Mouse (Mus musculus): Measurements from ENCODE around the gene Ccr2. TPM values are rescaled to one million over a fixed set of nuclear protein-coding genes. Genes with fewer than 3 reads are reported as not detected.
"Not testable (repeated sequence)": the region's sequence is repeated elsewhere in the genome, so short reads cannot be mapped to it uniquely, and the experiment has no call there.

Ccr2 gene
- 0.14 and 0.18 TPM in 2 replicates for polyA plus RNA-seq (2012; rRNA removed)

- Histone ChIP-seq H3K36me3 (ENCODE audit: control insufficient read depth, insufficient read depth, low read length) (no peaks in the 10 kb centered on the region), H3K4me1 (ENCODE audit: control insufficient read depth, insufficient read depth, insufficient read length, low read length) (no peaks in the 10 kb centered on the region), H3K4me3 (ENCODE audit: low read depth, low read length) (no peak within 1 kb of the TSS), H3K27me3 (ENCODE audit: control insufficient read depth, insufficient read depth, low read length) (peaks cover 2% of the 10 kb centered on the region; the same call in 1 of the 2 replicates), H3K27ac (ENCODE audit: insufficient read depth, low read depth, low read length) (no peak within 1 kb of the TSS)
- TF ChIP-seq POLR2A (IDR thresholded peaks at IDR 0.05; ENCODE audit: low read depth, low read length), result no peak
- TF ChIP-seq CTCF (IDR thresholded peaks at IDR 0.05; ENCODE audit: extremely low read depth, insufficient read length, insufficient replicate concordance, low read depth, low read length), result no peak
- WGBS, result 74% methylated on average over 4 of the region's 4 CpGs
Measured at GRCm38 (mm10) chr9:124101723-124102122, at the start of gene Ccr2. Gene Ccr2, plus strand, starts transcription at chr9:124101950.

GRCm38 (mm10) chr9:124053532-124053931 is 48.2 kb upstream of the Ccr2 start:
- Histone ChIP-seq H3K4me1 (ENCODE audit: control insufficient read depth, insufficient read depth, insufficient read length, low read length) (no peaks in the 10 kb centered on the region), H3K27ac (ENCODE audit: insufficient read depth, low read depth, low read length) (no peak overlapping the region), H3K36me3 (ENCODE audit: control insufficient read depth, insufficient read depth, low read length) (no peaks in the 10 kb centered on the region), H3K27me3 (ENCODE audit: control insufficient read depth, insufficient read depth, low read length) (no peaks in the 10 kb centered on the region), H3K4me3 (ENCODE audit: low read depth, low read length) (no peak overlapping the region)
- TF ChIP-seq CTCF (IDR thresholded peaks at IDR 0.05; ENCODE audit: extremely low read depth, insufficient read length, insufficient replicate concordance, low read depth, low read length) (no peak), POLR2A (IDR thresholded peaks at IDR 0.05; ENCODE audit: low read depth, low read length) (no peak)
- WGBS, result 49% methylated on average over 2 of the region's 2 CpGs

- no peaks in the 10 kb centered on the region for H3K4me1 ChIP-seq (ENCODE audit: control insufficient read depth, insufficient read depth, insufficient read length, low read length)
- H3K27ac ChIP-seq (ENCODE audit: insufficient read depth, low read depth, low read length), result no peak overlapping the region
- TF ChIP-seq POLR2A (IDR thresholded peaks at IDR 0.05; ENCODE audit: low read depth, low read length), result no peak
- H3K4me3 ChIP-seq (ENCODE audit: low read depth, low read length), result no peak overlapping the region
- H3K36me3 ChIP-seq (ENCODE audit: control insufficient read depth, insufficient read depth, low read length), result no peaks in the 10 kb centered on the region
- H3K27me3 ChIP-seq (ENCODE audit: control insufficient read depth, insufficient read depth, low read length), result no peaks in the 10 kb centered on the region
- 62% methylated on average over 3 of the region's 3 CpGs for WGBS
Measured at GRCm38 (mm10) chr9:124056158-124056709, 45.5 kb upstream of the Ccr2 start.

GRCm38 (mm10) chr9:124059660-124060352 is 41.9 kb upstream of the Ccr2 start:
- H3K4me3 ChIP-seq (ENCODE audit: low read depth, low read length), result no peak overlapping the region
- WGBS, result 58% methylated on average over 2 of the region's 2 CpGs

GRCm38 (mm10) chr9:124061474-124062432 is 40.0 kb upstream of the Ccr2 start:
- H3K36me3 ChIP-seq (ENCODE audit: control insufficient read depth, insufficient read depth, low read length); H3K4me1 ChIP-seq (ENCODE audit: control insufficient read depth, insufficient read depth, insufficient read length, low read length); H3K27me3 ChIP-seq (ENCODE audit: control insufficient read depth, insufficient read depth, low read length); H3K27ac ChIP-seq (ENCODE audit: insufficient read depth, low read depth, low read length); H3K4me3 ChIP-seq (ENCODE audit: low read depth, low read length): not testable (repeated sequence)
- WGBS, result 41% methylated on average over 3 of the region's 3 CpGs

More at GRCm38 (mm10) chr9:124059660-124060352, 41.9 kb upstream of the Ccr2 start:
- no peak overlapping the region for H3K27ac ChIP-seq (ENCODE audit: insufficient read depth, low read depth, low read length)
- no peaks in the 10 kb centered on the region for H3K4me1 ChIP-seq (ENCODE audit: control insufficient read depth, insufficient read depth, insufficient read length, low read length)
- no peaks in the 10 kb centered on the region for H3K36me3 ChIP-seq (ENCODE audit: control insufficient read depth, insufficient read depth, low read length)
- no peak for TF ChIP-seq POLR2A (IDR thresholded peaks at IDR 0.05; ENCODE audit: low read depth, low read length)
- TF ChIP-seq CTCF (IDR thresholded peaks at IDR 0.05; ENCODE audit: extremely low read depth, insufficient read length, insufficient replicate concordance, low read depth, low read length), result no peak
- H3K27me3 ChIP-seq (ENCODE audit: control insufficient read depth, insufficient read depth, low read length), result no peaks in the 10 kb centered on the region

- no peak overlapping the region for H3K4me3 ChIP-seq (ENCODE audit: low read depth, low read length)
- no peak overlapping the region for H3K27ac ChIP-seq (ENCODE audit: insufficient read depth, low read depth, low read length)
- H3K27me3 ChIP-seq (ENCODE audit: control insufficient read depth, insufficient read depth, low read length), result no peaks in the 10 kb centered on the region
- H3K36me3 ChIP-seq (ENCODE audit: control insufficient read depth, insufficient read depth, low read length), result no peaks in the 10 kb centered on the region
- TF ChIP-seq POLR2A (IDR thresholded peaks at IDR 0.05; ENCODE audit: low read depth, low read length), result no peak
- TF ChIP-seq CTCF (IDR thresholded peaks at IDR 0.05; ENCODE audit: extremely low read depth, insufficient read length, insufficient replicate concordance, low read depth, low read length), result no peak
- H3K4me1 ChIP-seq (ENCODE audit: control insufficient read depth, insufficient read depth, insufficient read length, low read length), result no peaks in the 10 kb centered on the region
Measured at GRCm38 (mm10) chr9:124066572-124067103, 35.1 kb upstream of the Ccr2 start.

Data from small intestine, adult 2 months (tissue).